Mouse (Mus musculus) cerebellum, adult 2 months (tissue): ENCODE data around the gene Arhgap24.

Experiments used
- CTCF ChIP-seq: fragments of 200-500 bp; IDR thresholded peaks from 2 replicates; pipeline ENCODE4 v1.5.1; 2011; ENCODE audit warnings: low read depth, mild to moderate bottlenecking, control low read depth, low read length, moderate library complexity, borderline replicate concordance; ENCODE audit not compliant: insufficient read depth
- POLR2A ChIP-seq: fragments of 200-500 bp; IDR thresholded peaks from 2 replicates; pipeline ENCODE4 v1.6.1; 2011; ENCODE audit warnings: low read length, control low read depth, borderline replicate concordance; ENCODE audit not compliant: insufficient read depth

GRCm38 (mm10) chr5:102920199-102920598 is 439.0 kb downstream of the Arhgap24 start:
- TF ChIP-seq POLR2A (no peak), CTCF (no peak)
